In genomic region chr11:51960967-51961471, GRCm38 (mm10) we compare ENCODE assay signal across 8 mouse cellular contexts. TPM values are rescaled to one million over a fixed set of nuclear protein-coding genes. Genes with fewer than 3 reads are reported as not detected.
DNase-seq lines count a peak whose midpoint lies in the region; ATAC-seq and TF ChIP-seq lines count a peak whose summit lies in the region.
"Had no signal": no experiment of that assay in that cellular context is flagged by ENCODE, and none has a peak within 500 bp of the region (broad histone marks: within the 10 kb centered on the region; RNA-seq: fewer than 3 reads in every experiment).

No protein-coding gene starts in this region.

- no peaks in the 10 kb centered on the region for H3K4me1 ChIP-seq in stomach, postnatal 0 days (replicated peaks; ENCODE audit: control insufficient read depth, insufficient read depth)

- no peak overlapping the region for H3K4me2 ChIP-seq in stomach, postnatal 0 days (replicated peaks; ENCODE audit: low read depth)

- TF ChIP-seq EP300 in stomach, postnatal 0 days (optimal IDR thresholded peaks at IDR 0.05), result no peak

- no peaks in the 10 kb centered on the region for H3K36me3 ChIP-seq in stomach, postnatal 0 days (ENCODE audit: control insufficient read depth, insufficient read depth, low read length)

- peak; percentile 16 for DNase-seq in left cerebral cortex, adult 11 months (ENCODE audit: low spot score)
- DNase-seq in left cerebral cortex, adult 8-10 months (ENCODE audit: low spot score in 2 of 2), result no peak
- DNase-seq in fat pad, adult 2 months (ENCODE audit: extremely low read depth, low read depth, low spot score), result peak; percentile 90
- peak; percentile 38 to 63 for DNase-seq in left cerebral cortex, postnatal 14 days (ENCODE audit: low spot score in 2 of 2)
- no peak for DNase-seq in stomach, postnatal 0 days (ENCODE audit: low spot score)
- no peak for DNase-seq in spleen, postnatal 14 days (ENCODE audit: low spot score in 2 of 2)
- no peak for DNase-seq in embryo, embryonic 10.5 days (ENCODE audit: low spot score)

- H3K27me3 ChIP-seq in stomach, postnatal 0 days (ENCODE audit: control insufficient read depth, insufficient read depth, low read length), result no peaks in the 10 kb centered on the region

- no peaks in the 10 kb centered on the region for H3K9me3 ChIP-seq in stomach, postnatal 0 days (ENCODE audit: control insufficient read depth, low read length)

- intact Hi-C loops in left cerebral cortex, postnatal 14 days (cut with DNase I), result no loop called here

- H3K27ac ChIP-seq in stomach, postnatal 0 days (replicated peaks), result no peak overlapping the region

- peak; percentile 61 for TF ChIP-seq CTCF in stomach, postnatal 0 days (IDR thresholded peaks at IDR 0.05; ENCODE audit: low read depth)

- 49% methylated on average over 11 of the region's 11 CpGs for WGBS in stomach, postnatal 0 days

- ATAC-seq in stomach, postnatal 0 days (ENCODE audit: low FRiP score, low TSS enrichment), result 0 out of 2 replicates have a peak, but pooled peaks have one; percentile 35

- no peak overlapping the region for H3K9ac ChIP-seq in stomach, postnatal 0 days (ENCODE audit: low read length)

- H3K4me3 ChIP-seq in stomach, postnatal 0 days (ENCODE audit: low read depth, low read length), result no peak overlapping the region
- H3K4me3 ChIP-seq: megakaryocyte, embryonic 14.5 days had no signal

RNA-seq across cellular contexts. Expression of gene Cdkn2aipnl, which starts 6.4 kb away (rescaled TPM):
- 10 to 100 TPM; 40.8 to 45.8 (median 41.1) TPM for total RNA-seq in left cerebral cortex, adult 8-10 months (2022)
- 10 to 100 TPM; 32.8 to 32.9 TPM for total RNA-seq in left cerebral cortex, postnatal 14 days (2021)
- 43.0 and 46.9 TPM in 2 replicates for polyA plus RNA-seq in stomach, postnatal 0 days (2015; fragmentation: Nextera tagmentation; extraction: Ambion mirVana)

RNA-seq across cellular contexts. Expression of gene Ube2b, which starts 39.5 kb away (rescaled TPM):
- total RNA-seq in left cerebral cortex, adult 8-10 months (2022), result 100 to 1,000 TPM; 159 to 178 (median 168) TPM
- total RNA-seq in left cerebral cortex, postnatal 14 days (2021), result 100 to 1,000 TPM; 167 to 182 TPM
- polyA plus RNA-seq in stomach, postnatal 0 days (2015; fragmentation: Nextera tagmentation; extraction: Ambion mirVana), result 182 and 183 TPM in 2 replicates

RNA-seq across cellular contexts. Expression of gene Cdkl3, which starts 43.0 kb away (rescaled TPM):
- total RNA-seq in left cerebral cortex, adult 8-10 months (2022), result 10 to 100 TPM; 13.2 to 18.5 (median 16.8) TPM
- 10 to 100 TPM; 11.9 to 17.0 TPM for total RNA-seq in left cerebral cortex, postnatal 14 days (2021)
- 4.8 and 5.5 TPM in 2 replicates for polyA plus RNA-seq in stomach, postnatal 0 days (2015; fragmentation: Nextera tagmentation; extraction: Ambion mirVana)

Comparison
In these comparisons a context has a peak if more than half of its experiments do, and no peak if none do; other contexts are left out.
1. DNase-seq: peak in left cerebral cortex, adult 11 months (single experiment), fat pad, adult 2 months (single experiment) and left cerebral cortex, postnatal 14 days (2 of 2); none in left cerebral cortex, adult 8-10 months (0 of 2), stomach, postnatal 0 days (single experiment), spleen, postnatal 14 days (0 of 2) and embryo, embryonic 10.5 days (single experiment).